Mouse (Mus musculus): ENCODE results near the gene Slc25a38. TPM values are rescaled to one million over a fixed set of nuclear protein-coding genes. Genes with fewer than 3 reads are reported as not detected.
A peak's percentile ranks its signal among the peaks of the same experiment; 100 is the strongest.
"Not testable (repeated sequence)": the region's sequence is repeated elsewhere in the genome, so short reads cannot be mapped to it uniquely, and the experiment has no call there.

The Slc25a38 gene
- total RNA-seq, 2 experiments from 2014 or later = 9.2 to 9.5 TPM

DNA sequence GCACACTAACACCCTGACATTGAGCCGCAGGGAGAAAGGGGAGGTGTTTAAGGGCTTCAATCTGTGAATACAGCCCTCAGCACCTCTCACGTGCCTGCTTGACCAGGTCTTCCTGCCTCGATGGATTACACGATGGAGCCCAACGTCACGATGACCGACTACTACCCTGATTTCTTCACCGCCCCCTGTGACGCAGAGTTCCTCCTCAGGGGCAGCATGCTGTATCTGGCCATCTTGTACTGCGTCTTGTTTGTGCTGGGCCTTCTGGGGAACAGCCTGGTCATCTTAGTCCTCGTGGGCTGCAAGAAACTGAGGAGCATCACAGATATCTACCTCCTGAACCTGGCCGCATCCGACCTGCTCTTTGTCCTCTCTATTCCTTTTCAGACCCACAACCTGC lies 16.5 kb upstream of the Slc25a38 start:
- intact Hi-C loops (cut with DNase I; ENCODE audit: low total_unique reads) = no loop called here

DNA sequence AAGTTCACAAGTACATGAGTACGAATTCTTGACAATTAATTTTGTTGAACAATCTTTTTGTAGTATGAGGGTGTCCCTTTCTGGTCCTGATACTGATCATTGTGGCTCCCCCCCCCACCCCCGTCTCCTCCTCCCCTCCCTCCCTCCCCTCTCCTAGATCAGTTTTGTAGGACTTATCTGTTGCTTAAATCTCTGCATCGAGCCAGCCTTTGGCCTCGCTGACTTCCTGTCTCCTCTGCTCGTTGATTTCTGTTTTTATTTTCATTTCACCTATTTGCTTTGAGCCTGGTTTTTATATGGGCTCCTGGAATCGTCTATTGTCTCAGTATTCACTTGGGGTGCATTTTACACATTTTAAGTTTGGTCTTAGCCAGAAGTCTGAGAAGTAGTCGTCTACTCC lies 14.3 kb upstream of the Slc25a38 start:
- DNase-seq = no peak
- intact Hi-C loops (cut with DNase I; ENCODE audit: low total_unique reads) = loop anchor here (5.0 kb wide), 1 partner anchor 69 kb away; no protein-coding TSS in a partner anchor

More for the DNA sequence above, 16.5 kb upstream of the Slc25a38 start:
- no peak for DNase-seq

DNA sequence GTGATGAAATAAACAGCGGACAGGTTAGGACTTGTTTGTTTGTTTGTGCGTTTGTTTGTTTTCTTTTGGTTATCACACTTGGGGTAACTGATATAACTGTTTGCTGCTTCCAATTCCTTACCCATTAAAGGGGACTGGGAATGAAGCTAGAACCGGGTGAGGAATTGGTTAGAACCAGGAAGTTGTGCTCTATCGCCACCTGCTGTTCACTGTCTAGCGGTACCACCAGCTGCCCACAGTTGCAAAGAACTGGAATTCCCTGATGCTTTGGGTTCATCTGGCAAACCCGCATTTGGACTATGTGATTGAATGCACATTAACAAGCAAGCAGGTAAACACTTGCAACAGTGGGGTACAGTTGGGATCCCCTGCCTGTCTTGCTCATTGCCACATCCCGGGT lies 11.5 kb upstream of the Slc25a38 start:
- DNase-seq = peak; percentile 49
- intact Hi-C loops (cut with DNase I; ENCODE audit: low total_unique reads) = loop anchor here (5.0 kb wide), 1 partner anchor 71 kb away; no protein-coding TSS in a partner anchor

DNA sequence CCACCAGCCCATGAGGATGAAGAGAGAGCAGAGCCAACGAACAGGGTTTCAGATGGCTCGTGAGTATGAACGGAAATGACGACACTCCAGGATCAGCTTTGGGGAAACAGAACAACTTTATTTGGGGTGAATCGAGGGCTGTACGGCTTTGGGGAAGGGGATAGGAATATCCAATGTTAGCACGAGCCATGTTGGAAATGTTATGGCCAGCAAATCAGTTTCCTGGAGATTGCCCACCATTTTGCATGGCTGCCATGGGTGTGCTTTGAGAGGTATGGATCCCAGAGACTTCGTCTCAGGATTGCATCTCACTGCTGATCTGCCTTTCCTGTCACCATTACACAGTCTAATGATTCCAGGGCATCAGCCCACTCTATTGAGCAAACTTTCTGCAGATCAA lies 10.9 kb upstream of the Slc25a38 start:
- intact Hi-C loops (cut with DNase I; ENCODE audit: low total_unique reads) = loop anchor here (5.0 kb wide), 1 partner anchor 72 kb away; no protein-coding TSS in a partner anchor
- DNase-seq = no peak

DNA sequence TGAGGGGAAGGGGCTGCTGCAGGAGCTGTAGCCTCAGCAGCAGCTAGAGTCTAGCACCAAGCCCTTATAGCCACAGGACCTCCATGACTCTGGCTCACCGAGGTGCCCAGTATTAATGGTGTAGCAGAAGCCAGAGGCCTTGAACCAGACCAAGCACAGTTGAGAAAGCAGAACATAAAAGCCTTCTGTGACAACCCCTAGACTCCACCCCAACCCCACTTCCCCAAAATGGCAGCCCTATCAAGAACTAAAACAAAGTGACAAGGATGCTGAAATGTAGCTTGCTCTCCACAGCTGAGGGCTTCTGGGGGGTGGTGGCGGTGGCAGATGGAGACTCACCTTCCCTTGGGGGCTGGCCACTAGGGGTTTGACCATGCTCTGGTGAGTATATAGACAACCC lies 9.0 kb upstream of the Slc25a38 start:
- intact Hi-C loops (cut with DNase I; ENCODE audit: low total_unique reads) = no loop called here
- no peak for DNase-seq

DNA sequence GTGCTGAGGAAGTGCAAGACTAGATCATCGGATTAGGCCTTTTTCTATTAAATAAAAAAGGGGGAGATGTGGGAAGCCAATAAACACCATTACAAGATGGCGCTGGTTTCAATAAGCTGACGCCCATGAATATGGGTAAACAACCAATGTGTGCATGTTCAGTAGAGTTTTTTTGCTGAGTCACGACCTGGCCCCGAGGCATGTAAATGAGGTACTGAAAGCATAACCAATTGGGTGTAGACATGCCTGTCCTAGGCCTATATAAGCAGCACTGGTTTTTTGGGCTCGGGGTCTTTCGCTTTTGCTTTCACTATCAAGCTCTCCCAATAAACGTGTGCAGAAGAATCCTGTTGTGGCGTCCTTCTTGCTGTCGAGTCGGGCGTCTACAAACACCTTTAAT lies 1.2 kb upstream of the Slc25a38 start:
- intact Hi-C loops (cut with DNase I; ENCODE audit: low total_unique reads); DNase-seq: not testable (repeated sequence)

DNA sequence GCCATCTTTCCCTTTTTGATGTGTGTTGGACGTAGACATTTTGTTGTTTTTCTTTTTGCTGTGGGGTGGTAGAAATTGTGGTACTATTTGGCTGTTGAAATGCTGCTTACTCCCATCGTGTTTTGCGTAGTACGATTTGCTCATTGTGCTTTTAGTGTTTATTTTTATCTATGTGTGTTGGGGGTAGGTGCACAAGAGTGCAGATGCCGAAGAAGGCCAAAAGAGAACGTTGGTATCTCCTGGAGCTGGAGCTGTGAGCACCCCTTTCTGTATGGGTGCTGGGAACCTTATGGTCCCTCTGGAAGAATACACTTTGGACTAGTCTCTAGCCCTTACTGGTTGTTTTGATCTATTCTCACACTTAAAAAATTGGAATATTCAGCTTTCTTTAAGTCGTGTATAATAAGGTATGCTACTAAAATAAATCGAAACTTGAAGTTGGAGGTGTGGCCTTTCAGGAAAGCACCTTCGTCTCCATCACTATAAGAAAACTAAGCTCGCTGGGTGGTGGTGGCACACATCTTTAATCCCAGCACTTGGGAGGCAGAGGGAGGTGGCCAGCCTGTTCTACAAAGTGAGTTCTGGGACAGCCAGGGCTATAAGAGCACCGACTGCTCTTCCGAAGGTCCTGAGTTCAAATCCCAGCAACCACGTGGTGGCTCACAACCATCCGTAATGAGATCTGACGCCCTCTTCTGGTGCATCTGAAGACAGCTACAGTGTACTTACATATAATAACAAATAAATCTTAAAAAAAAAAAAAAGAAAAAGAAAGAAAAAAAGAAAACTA lies 1.2 kb downstream of the Slc25a38 start:
- no peak for DNase-seq
- intact Hi-C loops (cut with DNase I; ENCODE audit: low total_unique reads) = no loop called here

DNA sequence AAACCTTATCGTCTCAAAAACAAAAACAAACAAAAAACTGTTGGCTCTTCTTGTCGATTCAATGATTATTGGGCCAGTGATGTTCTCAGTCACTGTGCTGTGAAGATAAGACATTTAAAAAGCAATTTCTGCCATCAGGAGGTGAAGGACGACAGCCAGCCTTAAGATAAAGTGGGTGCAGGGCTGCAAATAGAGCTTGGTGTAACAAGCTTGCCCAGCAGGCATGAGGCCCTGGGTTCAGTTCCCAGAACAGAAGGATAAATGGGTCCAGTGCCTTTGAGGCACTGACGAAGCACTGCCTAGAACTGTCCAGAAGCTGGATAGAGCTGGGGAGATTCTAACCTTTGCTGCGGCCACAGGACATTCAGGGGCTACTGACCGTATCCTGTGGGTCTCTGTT lies 2.3 kb downstream of the Slc25a38 start:
- intact Hi-C loops (cut with DNase I; ENCODE audit: low total_unique reads) = no loop called here
- DNase-seq = no peak

DNA sequence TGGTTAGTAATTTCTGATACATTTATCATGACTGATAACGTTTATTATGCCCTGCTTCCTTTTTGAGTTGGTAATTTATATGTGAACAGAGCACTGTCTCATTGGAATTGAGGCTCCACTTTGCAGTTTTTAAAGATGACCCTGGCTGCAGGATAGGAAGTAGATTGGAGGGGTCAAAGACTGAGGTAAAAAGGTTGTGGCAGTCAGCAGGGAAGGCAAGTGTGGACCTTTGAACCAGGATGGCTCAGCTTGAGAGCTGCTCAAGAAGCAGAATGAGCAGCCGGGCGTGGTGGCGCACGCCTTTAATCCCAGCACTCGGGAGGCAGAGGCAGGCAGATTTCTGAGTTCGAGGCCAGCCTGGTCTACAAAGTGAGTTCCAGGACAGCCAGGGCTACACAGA lies 3.3 kb downstream of the Slc25a38 start:
- intact Hi-C loops (cut with DNase I; ENCODE audit: low total_unique reads) = no loop called here
- DNase-seq = no peak

DNA sequence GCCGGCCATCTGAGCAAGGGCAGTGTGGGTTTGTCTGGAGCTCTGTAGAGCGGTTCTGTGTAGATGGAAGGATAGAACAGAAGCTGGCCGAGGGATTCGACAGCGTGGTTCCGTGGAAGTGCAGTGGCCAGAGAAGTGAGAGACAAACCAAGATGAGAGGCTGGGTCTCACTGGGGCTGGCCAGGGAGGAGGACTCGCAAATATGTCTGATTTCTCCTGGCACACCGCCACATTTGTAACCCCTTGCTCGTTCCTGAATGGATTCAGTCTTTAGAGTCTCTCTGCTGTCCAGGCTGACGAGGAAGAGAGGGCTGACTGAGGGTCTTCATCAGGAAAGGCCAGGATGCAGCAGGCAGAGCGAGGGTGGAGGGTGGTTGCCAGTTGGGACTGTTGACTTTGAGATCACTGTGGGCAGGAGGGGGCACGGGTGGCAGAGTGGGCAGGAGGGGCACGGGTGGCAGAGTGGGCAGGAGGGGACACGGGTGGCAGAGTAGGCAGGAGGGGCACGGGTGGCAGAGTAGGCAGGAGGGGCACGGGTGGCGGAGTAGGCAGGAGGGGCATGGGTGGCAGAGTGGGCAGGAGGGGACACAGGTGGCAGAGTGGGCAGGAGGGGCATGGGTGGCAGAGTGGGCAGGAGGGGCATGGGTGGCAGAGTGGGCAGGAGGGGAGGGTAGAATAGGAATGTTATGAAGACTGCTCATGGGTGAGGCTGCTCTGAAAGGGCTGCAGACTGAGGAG lies 4.0 kb downstream of the Slc25a38 start:
- intact Hi-C loops (cut with DNase I; ENCODE audit: low total_unique reads) = no loop called here
- no peak for DNase-seq

DNA sequence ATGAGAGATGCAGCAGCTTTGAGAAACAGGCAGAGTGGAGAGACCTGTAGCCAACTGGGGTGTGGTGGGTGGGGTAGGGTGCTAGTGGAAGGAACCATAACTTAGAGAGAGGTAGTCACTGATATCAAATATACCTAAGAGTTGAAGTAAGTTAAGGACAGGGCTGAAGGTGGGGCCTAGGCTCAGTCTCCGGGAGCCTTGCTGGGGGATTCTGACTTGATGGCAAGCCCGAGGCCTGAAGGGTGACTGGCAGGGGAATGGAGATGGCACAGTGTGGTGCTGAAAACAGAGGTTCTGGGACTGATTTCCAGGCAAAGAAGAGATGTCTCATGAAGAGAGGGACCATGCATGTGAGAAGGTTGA lies 4.6 kb downstream of the Slc25a38 start:
- DNase-seq = no peak
- intact Hi-C loops (cut with DNase I; ENCODE audit: low total_unique reads) = no loop called here

DNA sequence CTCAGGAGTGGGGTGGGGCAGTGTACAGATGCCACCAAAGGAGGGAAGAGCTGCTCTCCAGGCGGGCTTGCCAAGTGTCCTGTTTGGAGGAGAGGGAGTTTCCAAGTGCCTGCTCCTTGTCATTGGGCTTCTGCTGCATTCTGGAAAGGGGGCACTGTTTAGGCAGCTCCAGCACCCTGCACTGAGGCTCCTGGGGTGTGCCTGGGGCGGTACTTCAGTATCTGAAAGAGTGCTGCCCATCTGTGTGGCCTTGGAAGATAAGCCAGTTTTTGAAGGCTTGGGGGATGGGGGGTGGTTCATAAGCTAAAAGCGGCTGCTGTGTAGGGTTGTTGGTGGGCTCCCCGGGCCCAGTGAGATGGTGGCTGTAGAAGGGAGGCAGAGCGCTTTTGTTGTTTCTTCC lies 5.4 kb downstream of the Slc25a38 start:
- no peak for DNase-seq
- intact Hi-C loops (cut with DNase I; ENCODE audit: low total_unique reads) = no loop called here

DNA sequence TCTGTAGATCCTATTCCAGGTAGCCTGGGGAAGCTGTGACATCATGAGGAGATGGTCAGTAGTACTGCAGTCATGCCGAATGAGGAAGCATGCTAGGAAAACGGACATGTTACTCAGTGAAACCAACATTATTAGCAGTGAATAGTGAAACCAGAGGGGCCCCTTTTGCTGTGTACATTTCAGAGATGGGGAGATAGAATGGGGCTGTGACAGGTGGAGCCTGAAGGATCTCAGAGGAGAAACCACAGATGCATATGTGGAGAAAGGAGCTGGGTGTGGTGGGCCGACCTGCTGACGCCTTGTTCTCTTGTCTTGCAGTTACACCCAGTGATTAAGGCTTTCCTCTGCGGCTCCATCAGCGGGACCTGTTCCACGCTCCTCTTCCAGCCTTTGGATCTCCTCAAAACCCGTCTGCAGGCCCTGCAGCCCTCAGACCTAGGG lies 6.0 kb downstream of the Slc25a38 start:
- DNase-seq = no peak
- intact Hi-C loops (cut with DNase I; ENCODE audit: low total_unique reads) = no loop called here

DNA sequence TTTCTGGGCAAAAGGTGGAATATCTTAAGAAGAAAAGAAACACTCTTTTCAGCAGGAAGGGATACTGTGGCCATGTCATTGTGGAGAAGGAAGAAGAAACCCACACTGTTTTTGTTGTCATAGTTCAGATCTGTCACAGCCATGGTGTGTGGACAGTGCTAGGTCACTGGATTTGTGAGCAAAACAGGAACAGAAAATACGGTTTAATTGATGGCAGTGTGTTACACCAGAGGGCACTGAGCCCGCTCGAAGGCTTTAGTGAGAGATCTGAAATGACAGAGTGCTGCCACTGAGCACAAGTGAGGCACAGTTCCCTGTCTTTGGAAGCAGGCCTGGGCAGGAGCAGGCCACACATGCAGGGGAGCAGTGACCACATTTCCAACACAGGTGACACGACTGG lies 8.0 kb downstream of the Slc25a38 start:
- intact Hi-C loops (cut with DNase I; ENCODE audit: low total_unique reads) = no loop called here
- no peak for DNase-seq

DNA sequence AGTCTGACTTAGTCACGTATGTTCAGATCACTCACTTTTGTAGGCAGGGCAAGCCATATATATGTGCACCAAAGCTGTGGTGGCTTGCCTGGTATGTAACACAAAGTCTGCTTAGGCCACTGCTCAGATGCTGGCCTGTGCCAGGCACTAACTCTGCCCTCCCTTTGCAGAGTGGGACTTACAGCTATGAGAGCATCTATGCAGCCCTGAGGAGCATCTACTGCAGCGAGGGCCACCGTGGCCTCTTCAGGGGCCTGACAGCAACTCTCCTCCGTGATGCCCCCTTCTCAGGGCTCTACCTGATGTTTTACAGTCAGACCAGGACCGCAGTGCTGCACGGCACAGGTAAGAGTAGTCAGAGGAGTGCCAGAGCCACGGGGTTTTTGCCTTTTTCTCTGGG lies 10.3 kb downstream of the Slc25a38 start:
- no peak for DNase-seq
- intact Hi-C loops (cut with DNase I; ENCODE audit: low total_unique reads) = no loop called here

DNA sequence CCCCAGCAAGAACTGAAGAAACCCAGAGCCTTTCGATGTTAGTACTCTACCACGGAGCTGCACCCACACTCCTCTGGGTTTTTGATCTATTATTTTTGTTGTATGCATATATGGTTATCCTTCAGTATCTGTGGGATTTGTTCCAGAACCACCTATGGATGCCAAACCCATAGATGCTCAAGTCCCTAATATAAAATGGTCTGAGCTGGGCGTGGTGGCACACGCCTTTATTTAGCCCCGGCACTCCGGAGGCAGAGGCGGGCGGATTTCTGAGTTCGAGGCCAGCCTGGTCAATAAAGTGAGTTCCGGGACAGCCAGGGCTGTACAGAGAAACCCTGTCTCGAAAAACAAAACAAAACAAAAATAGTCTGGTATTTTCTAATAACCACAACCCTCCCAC lies 16.7 kb downstream of the Slc25a38 start:
- intact Hi-C loops (cut with DNase I; ENCODE audit: low total_unique reads) = no loop called here

DNA sequence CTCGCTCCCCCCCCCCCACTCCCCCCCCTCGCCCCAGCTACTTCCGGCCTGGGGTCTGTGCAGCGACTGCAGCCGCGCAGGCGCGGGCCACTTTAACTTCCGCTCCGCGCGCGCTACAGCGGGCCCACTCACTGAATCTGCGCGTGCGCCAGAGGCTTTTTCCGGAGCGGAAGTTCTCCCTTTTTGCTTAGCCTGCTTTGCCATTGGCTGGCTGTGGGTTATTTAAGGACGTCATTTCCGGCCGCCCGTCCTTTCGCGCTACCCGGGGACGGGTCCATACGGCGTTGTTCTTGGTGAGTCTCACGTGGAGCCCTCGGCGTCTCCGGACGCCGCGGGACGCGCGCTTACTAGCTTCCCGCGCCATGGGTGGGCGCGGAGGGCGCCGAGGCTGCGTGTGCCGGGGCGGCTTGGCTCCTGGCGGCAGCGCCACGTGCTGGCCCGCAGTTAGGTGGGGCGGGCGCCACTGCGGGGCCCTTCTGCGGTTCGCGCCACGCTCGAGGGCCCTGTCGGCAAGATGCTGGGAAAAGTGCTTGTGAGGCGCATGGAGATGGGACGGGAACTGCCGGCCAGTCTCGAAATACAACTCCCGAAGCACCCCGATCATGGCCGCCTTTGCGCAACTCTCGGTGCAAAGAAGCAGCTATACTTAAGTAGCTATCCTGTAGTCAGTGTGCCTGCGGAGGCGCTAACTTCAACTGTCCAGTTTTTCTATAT lies 17.5 kb downstream of the Slc25a38 start, which contains the start of gene Rpsa:
Rpsa (plus strand) TSS at position 152 of the 714 bp plus-strand sequence.
- intact Hi-C loops (cut with DNase I; ENCODE audit: low total_unique reads) = no loop called here

More for the DNA sequence above, 16.7 kb downstream of the Slc25a38 start:
- no peak for DNase-seq

DNA sequence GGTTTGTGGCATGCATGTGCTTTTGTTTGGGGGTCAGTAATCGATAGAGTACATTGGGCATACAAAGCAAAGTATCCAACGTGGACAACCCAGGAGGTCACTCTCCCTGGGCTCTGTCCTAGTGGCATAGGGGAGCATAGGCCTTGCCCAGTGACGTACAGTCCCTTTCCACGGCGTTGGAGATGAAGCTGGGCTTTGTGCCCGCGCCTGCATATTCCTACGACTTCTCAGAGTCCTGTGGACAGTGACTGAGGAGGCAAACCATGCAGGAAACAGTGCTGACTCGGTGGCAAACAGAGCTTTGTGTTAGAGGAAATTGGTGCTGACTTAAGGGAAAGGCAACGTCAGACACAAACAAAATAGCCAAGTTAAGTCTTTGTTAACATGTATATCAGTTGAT lies 19.1 kb downstream of the Slc25a38 start:
- DNase-seq = no peak
- intact Hi-C loops (cut with DNase I; ENCODE audit: low total_unique reads) = no loop called here

More for the DNA sequence above, 17.5 kb downstream of the Slc25a38 start, which contains the start of gene Rpsa:
- peak; percentile 97 for DNase-seq

DNA sequence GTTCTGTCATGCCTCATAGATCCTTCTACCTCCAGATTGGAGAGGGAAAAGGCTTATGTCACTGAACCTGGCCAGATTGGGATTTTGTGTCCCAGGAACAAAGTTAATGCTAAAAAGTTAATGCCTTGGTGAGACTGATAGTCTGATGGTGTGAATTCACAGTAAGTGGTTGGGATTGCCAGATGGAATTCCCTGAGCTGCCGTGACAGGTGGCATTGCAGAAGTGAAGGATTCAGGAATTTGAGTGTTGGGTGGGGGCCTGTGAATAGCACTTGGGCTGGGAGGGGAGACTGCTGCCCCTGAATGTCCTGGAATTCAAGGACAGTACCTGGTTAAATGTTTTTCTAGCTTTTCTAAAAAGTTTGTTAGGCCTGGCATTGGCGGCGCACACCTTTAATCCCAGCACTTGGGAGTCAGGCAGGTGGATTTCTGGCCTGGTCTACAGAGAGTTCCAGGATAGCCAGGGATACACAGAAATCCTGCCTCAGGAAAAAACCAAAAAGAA lies 21.7 kb downstream of the Slc25a38 start:
- no peak for DNase-seq
- intact Hi-C loops (cut with DNase I; ENCODE audit: low total_unique reads) = no loop called here
